Mouse (Mus musculus) MEL (cell line): ENCODE measurements around the gene Ston1. TPM values are rescaled to one million over a fixed set of nuclear protein-coding genes. Genes with fewer than 3 reads are reported as not detected.

Experiments
- DNase-seq: peaks from one replicate; pipeline ENCODE4 v3.0.0; 2011; ENCODE audit warnings: low read depth, low spot score
- H3K27ac ChIP-seq: 2 replicates; pipeline ENCODE4 v1.5.1; 2012; ENCODE audit warnings: low read depth, mild to moderate bottlenecking, control low read depth, low read length, moderate library complexity; ENCODE audit not compliant: control insufficient read depth
- H3K27me3 ChIP-seq, 2 experiments: fragments of 150-350 bp in 1 of 2; sonication (generic) in 1 of 2; 2 replicates each; pipeline ENCODE4 v1.6.1; 2012; ENCODE audit warnings: low read length in 2 of 2, mild to moderate bottlenecking in 2 of 2, improper control_type of control experiment in 1 of 2, moderate library complexity in 1 of 2; ENCODE audit not compliant: insufficient read depth in 2 of 2, control insufficient read depth in 1 of 2
- H3K36me3 ChIP-seq, 2 experiments: 2 replicates each; pipeline ENCODE4 v1.6.1; 2012 to 2014; ENCODE audit warnings: low read length in 2 of 2, improper control_type of control experiment in 1 of 2, inconsistent platforms in 1 of 2, mild to moderate bottlenecking in 1 of 2; ENCODE audit not compliant: insufficient read depth in 2 of 2, control insufficient read depth in 1 of 2
- H3K4me1 ChIP-seq, 2 experiments: fragments of 150-350 bp in 1 of 2; sonication (generic) in 1 of 2; 2 replicates each; pipeline ENCODE4 v1.6.1; 2012; ENCODE audit warnings: low read length in 2 of 2, improper control_type of control experiment in 1 of 2, mild to moderate bottlenecking in 1 of 2; ENCODE audit not compliant: insufficient read depth in 2 of 2, control insufficient read depth in 1 of 2
- H3K4me3 ChIP-seq, 2 experiments: fragments of 150-350 bp in 1 of 2; sonication (generic) in 1 of 2; 2 replicates each; pipeline ENCODE4 v1.5.1; 2012; ENCODE audit warnings: low read depth in 2 of 2, low read length in 2 of 2, mild to moderate bottlenecking in 2 of 2, moderate library complexity in 2 of 2, control low read depth in 1 of 2, improper control_type of control experiment in 1 of 2; ENCODE audit not compliant: control insufficient read depth in 1 of 2, insufficient read depth in 1 of 2
- H3K79me2 ChIP-seq: 2 replicates; pipeline ENCODE4 v1.6.1; 2012; ENCODE audit warnings: mild to moderate bottlenecking, low read length, moderate library complexity; ENCODE audit not compliant: control insufficient read depth, poor library complexity, insufficient read depth
- H3K9ac ChIP-seq: 2 replicates; pipeline ENCODE4 v1.6.1; 2012; ENCODE audit warnings: low read depth, mild to moderate bottlenecking, control low read depth, low read length, moderate library complexity; ENCODE audit not compliant: control insufficient read depth, poor library complexity, severe bottlenecking
- H3K9me3 ChIP-seq: fragments of 150-350 bp; sonication (generic); replicated peaks from 2 replicates; pipeline ENCODE4 v1.6.1; 2012; ENCODE audit warnings: mild to moderate bottlenecking, low read length, improper control_type of control experiment, moderate library complexity; ENCODE audit not compliant: insufficient read depth
- CTCF ChIP-seq, 3 experiments: IDR thresholded peaks in 2 of 3; conservative IDR thresholded peaks in 1 of 3; 2 replicates each; pipeline ENCODE4 v1.5.1; 2011 to 2012; ENCODE audit warnings: low read length in 3 of 3, low read depth in 2 of 3, mild to moderate bottlenecking in 2 of 3, improper control_type of control experiment in 1 of 3, inconsistent platforms in 1 of 3, mixed read lengths in 1 of 3, moderate library complexity in 1 of 3; ENCODE audit not compliant: control insufficient read depth in 1 of 3, insufficient read depth in 1 of 3, poor library complexity in 1 of 3, severe bottlenecking in 1 of 3
- ELF1 ChIP-seq: IDR thresholded peaks from 2 replicates; pipeline ENCODE4 v1.6.1; 2014; ENCODE audit warnings: low read depth, mild to moderate bottlenecking, inconsistent platforms, low read length, improper control_type of control experiment, moderate library complexity
- EP300 ChIP-seq, 2 experiments: IDR thresholded peaks; 2 replicates each; pipeline ENCODE4 v1.6.1; 2011; ENCODE audit warnings: improper control_type of control experiment in 2 of 2, low read length in 2 of 2, low read depth in 1 of 2, mild to moderate bottlenecking in 1 of 2
- ETS1 ChIP-seq: IDR thresholded peaks from 2 replicates; pipeline ENCODE4 v1.6.1; 2012; ENCODE audit warnings: low read depth, mild to moderate bottlenecking, inconsistent platforms, low read length, improper control_type of control experiment, moderate library complexity
- HCFC1 ChIP-seq: IDR thresholded peaks from 2 replicates; pipeline ENCODE4 v1.6.1; 2012; ENCODE audit warnings: low read depth, mild to moderate bottlenecking, inconsistent platforms, low read length, improper control_type of control experiment, moderate library complexity
- JUND ChIP-seq: IDR thresholded peaks from 2 replicates; pipeline ENCODE4 v1.6.1; 2011; ENCODE audit warnings: low read depth, mild to moderate bottlenecking, improper control_type of control experiment, low read length
- MAX ChIP-seq: IDR thresholded peaks from 2 replicates; pipeline ENCODE4 v1.6.1; 2011; ENCODE audit warnings: low read length, improper control_type of control experiment
- MAZ ChIP-seq: IDR thresholded peaks from 2 replicates; pipeline ENCODE4 v1.6.1; 2012; ENCODE audit warnings: low read depth, mild to moderate bottlenecking, inconsistent platforms, low read length, improper control_type of control experiment
- MEF2A ChIP-seq: IDR thresholded peaks from 2 replicates; pipeline ENCODE4 v1.6.1; 2014; ENCODE audit warnings: low read depth, mild to moderate bottlenecking, inconsistent platforms, low read length, improper control_type of control experiment; ENCODE audit not compliant: poor library complexity, insufficient replicate concordance, severe bottlenecking; ENCODE audit errors: extremely low read depth
- MXI1 ChIP-seq: IDR thresholded peaks from 2 replicates; pipeline ENCODE4 v1.6.1; 2011; ENCODE audit warnings: mild to moderate bottlenecking, low read depth, low read length, improper control_type of control experiment
- MYB ChIP-seq: IDR thresholded peaks from 2 replicates; pipeline ENCODE4 v1.6.1; 2011; ENCODE audit warnings: mild to moderate bottlenecking, low read depth, low read length, improper control_type of control experiment
- MYC ChIP-seq: IDR thresholded peaks from 2 replicates; pipeline ENCODE4 v1.6.1; 2011; ENCODE audit warnings: low read depth, mild to moderate bottlenecking, low read length, improper control_type of control experiment, moderate library complexity
- NELFE ChIP-seq: IDR thresholded peaks from 2 replicates; pipeline ENCODE4 v1.6.1; 2011; ENCODE audit warnings: low read depth, low read length, improper control_type of control experiment
- NRF1 ChIP-seq: IDR thresholded peaks from 2 replicates; pipeline ENCODE4 v1.6.1; 2014; ENCODE audit warnings: low read depth, mild to moderate bottlenecking, inconsistent platforms, low read length, improper control_type of control experiment, moderate library complexity; ENCODE audit not compliant: poor library complexity, insufficient read depth, severe bottlenecking
- POLR2A ChIP-seq, 2 experiments: IDR thresholded peaks; 2 replicates each; pipeline ENCODE4 v1.6.1; 2011 to 2012; ENCODE audit warnings: low read length in 2 of 2, mild to moderate bottlenecking in 2 of 2, control low read depth in 1 of 2, improper control_type of control experiment in 1 of 2, low read depth in 1 of 2, moderate library complexity in 1 of 2; ENCODE audit not compliant: control insufficient read depth in 1 of 2, insufficient read depth in 1 of 2, poor library complexity in 1 of 2
- RAD21 ChIP-seq: IDR thresholded peaks from 2 replicates; pipeline ENCODE4 v1.6.1; 2011; ENCODE audit warnings: mild to moderate bottlenecking, low read depth, low read length, improper control_type of control experiment
- SIN3A ChIP-seq: IDR thresholded peaks from 2 replicates; pipeline ENCODE4 v1.6.1; 2012; ENCODE audit warnings: low read length, improper control_type of control experiment, inconsistent platforms
- SMC3 ChIP-seq: IDR thresholded peaks from 2 replicates; pipeline ENCODE4 v1.6.1; 2011; ENCODE audit warnings: low read depth, low read length, improper control_type of control experiment
- USF1 ChIP-seq: IDR thresholded peaks from 2 replicates; pipeline ENCODE4 v1.6.1; 2014; ENCODE audit warnings: low read depth, mild to moderate bottlenecking, inconsistent platforms, low read length, improper control_type of control experiment, moderate library complexity
- USF2 ChIP-seq, 2 experiments: IDR thresholded peaks; 2 replicates each; pipeline ENCODE4 v1.6.1; 2011 to 2012; ENCODE audit warnings: improper control_type of control experiment in 2 of 2, low read length in 2 of 2, borderline replicate concordance in 1 of 2, inconsistent platforms in 1 of 2, low read depth in 1 of 2, mild to moderate bottlenecking in 1 of 2; ENCODE audit not compliant: insufficient read depth in 1 of 2
- ZC3H11A ChIP-seq: IDR thresholded peaks from 2 replicates; pipeline ENCODE4 v1.6.1; 2012; ENCODE audit warnings: low read depth, mild to moderate bottlenecking, inconsistent platforms, low read length, improper control_type of control experiment
- ZKSCAN1 ChIP-seq: IDR thresholded peaks from 2 replicates; pipeline ENCODE4 v1.6.1; 2012; ENCODE audit warnings: low read depth, mild to moderate bottlenecking, inconsistent platforms, low read length, improper control_type of control experiment, moderate library complexity
- ZMIZ1 ChIP-seq: IDR thresholded peaks from 2 replicates; pipeline ENCODE4 v1.6.1; 2012; ENCODE audit warnings: low read depth, mild to moderate bottlenecking, inconsistent platforms, low read length, improper control_type of control experiment, moderate library complexity
- ZNF384 ChIP-seq: IDR thresholded peaks from 2 replicates; pipeline ENCODE4 v1.6.1; 2012; ENCODE audit warnings: low read depth, mild to moderate bottlenecking, inconsistent platforms, low read length, improper control_type of control experiment
- polyA plus RNA-seq, 2 experiments: library from polyadenylated mRNA; stranded (reverse) in 1 of 2; unstranded in 1 of 2; fragments of >175 nt in 1 of 2; fragments of >200 nt in 1 of 2; gene quantifications; 2 replicates each; pipeline versions ENCODE4 v1.2.1 to v1.2.4; 2012; ENCODE audit warnings: low replicate concordance in 2 of 2, low read depth in 1 of 2; ENCODE audit not compliant: insufficient read length in 2 of 2, insufficient read depth in 1 of 2, missing spikeins in 1 of 2
- total RNA-seq: library from RNA; depleted of rRNA; stranded (reverse); fragments of 300-350 nt; gene quantifications from 2 replicates; pipeline ENCODE4 v1.2.3, GENCODE M21; 2012

Gene Ston1
- total and polyA plus RNA-seq, 3 experiments: 0.39 to 4.9 TPM; not detected in 1

DNA sequence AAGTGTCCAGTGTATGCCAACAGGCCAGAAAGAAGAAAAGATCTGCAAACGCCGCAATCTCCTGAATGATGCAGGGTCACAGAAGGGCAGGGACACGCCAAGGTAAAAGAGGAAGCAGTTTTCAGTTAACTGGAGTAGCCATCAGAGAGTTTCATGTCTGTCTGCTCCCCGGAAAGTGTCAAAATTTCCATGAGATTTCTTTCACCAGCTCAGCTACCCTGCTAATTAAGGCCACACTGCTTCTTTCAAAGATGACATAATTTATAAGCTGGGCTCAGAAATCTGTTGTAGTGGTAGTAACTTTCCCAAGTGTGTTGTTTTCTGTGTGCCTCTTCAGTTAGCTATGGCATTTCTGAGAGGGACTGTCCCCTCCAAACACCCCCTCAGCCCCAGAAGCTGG, 1.4 kb upstream of the Ston1 start:
- DNase-seq: peak; percentile 21
- Histone ChIP-seq H3K27me3 (no peaks in the 10 kb centered on the region), H3K9ac (no peak overlapping the region), H3K4me1 (peaks cover 0 to 7% of the 10 kb centered on the region in 2 experiments; a peak in 2 of 4 replicates), H3K36me3 (no peaks in the 10 kb centered on the region), H3K27ac (no peak overlapping the region), H3K79me2 (no peaks in the 10 kb centered on the region), H3K4me3 (no peak overlapping the region), H3K9me3 (no peaks in the 10 kb centered on the region)
- no peak for TF ChIP-seq USF2 (IDR thresholded peaks at IDR 0.05; ENCODE audit: borderline replicate concordance in 1 of 2, insufficient read depth in 1 of 2, low read depth in 1 of 2, low read length in 2 of 2)
- no peak for TF ChIP-seq POLR2A (IDR thresholded peaks at IDR 0.05; ENCODE audit: control insufficient read depth in 1 of 2, insufficient read depth in 1 of 2, low read depth in 1 of 2, low read length in 2 of 2, poor library complexity in 1 of 2)
- TF ChIP-seq CTCF (IDR thresholded peaks at IDR 0.05 in 2 of 3, conservative IDR thresholded peaks at IDR 0.05 in 1 of 3; ENCODE audit: control insufficient read depth in 1 of 3, insufficient read depth in 1 of 3, low read depth in 2 of 3, low read length in 3 of 3, poor library complexity in 1 of 3, severe bottlenecking in 1 of 3): no peak
- no peak for TF ChIP-seq MYC
- TF ChIP-seq USF1: no peak
- no peak for TF ChIP-seq SIN3A
- TF ChIP-seq MEF2A: no peak
- no peak for TF ChIP-seq NRF1
- TF ChIP-seq RAD21: no peak
- no peak for TF ChIP-seq HCFC1
- TF ChIP-seq JUND: no peak
- TF ChIP-seq MAZ: no peak
- no peak for TF ChIP-seq NELFE
- TF ChIP-seq EP300 (IDR thresholded peaks at IDR 0.05; ENCODE audit: low read depth in 1 of 2, low read length in 2 of 2): no peak
- no peak for TF ChIP-seq MAX
- no peak for TF ChIP-seq MYB
- no peak for TF ChIP-seq ZC3H11A
- no peak for TF ChIP-seq ZKSCAN1

DNA sequence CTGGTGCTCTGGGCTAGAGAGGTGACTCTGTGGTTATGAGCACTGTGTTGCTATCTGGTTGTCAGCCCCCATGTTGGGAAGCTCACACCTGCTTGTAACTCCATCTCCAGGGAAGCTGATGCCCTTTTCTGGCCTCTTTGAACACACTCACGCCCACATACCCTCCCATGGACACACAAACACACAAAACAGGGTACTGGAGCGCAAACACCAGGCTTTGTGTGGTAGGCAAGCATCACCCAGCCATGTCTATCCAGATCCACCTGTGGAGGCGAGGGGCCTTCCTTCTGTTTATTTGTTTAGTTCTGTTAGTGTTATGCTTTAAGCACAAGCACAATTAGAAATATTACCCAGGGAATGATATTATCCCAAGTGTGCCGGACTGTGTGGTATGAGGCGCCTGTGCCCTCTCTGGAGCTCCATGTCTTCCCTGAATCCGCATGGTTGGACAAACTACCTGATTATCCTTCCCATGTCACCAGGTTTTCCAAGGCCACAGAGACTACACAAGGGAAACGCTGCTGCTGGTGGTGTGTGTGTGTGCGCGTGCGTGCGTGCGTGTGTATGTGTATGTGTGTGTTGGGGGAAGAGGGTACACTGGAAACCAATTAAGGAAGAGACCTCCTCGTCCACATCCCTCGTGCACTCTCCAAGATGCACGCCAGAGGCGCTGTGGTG, 801 bp upstream of the Ston1 start:
- no peak overlapping the region for H3K9ac ChIP-seq
- H3K9me3 ChIP-seq: no peaks in the 10 kb centered on the region
- peak overlapping the region; percentile 54 to 97; a peak in 3 of 4 replicates for H3K4me3 ChIP-seq
- no peak overlapping the region for H3K27ac ChIP-seq
- no peaks in the 10 kb centered on the region for H3K36me3 ChIP-seq
- no peaks in the 10 kb centered on the region for H3K79me2 ChIP-seq
- no peaks in the 10 kb centered on the region for H3K27me3 ChIP-seq
- peak; percentile 78 for DNase-seq
- H3K4me1 ChIP-seq: peaks cover 0 to 7% of the 10 kb centered on the region in 2 experiments; a peak in 2 of 4 replicates
- TF ChIP-seq MYB (no peak), MYC (peak; percentile 50; the same call in 1 of the 2 replicates), MAX (peak; percentile 64), ZKSCAN1 (no peak), NRF1 (peak; percentile 57), SMC3 (no peak), ZMIZ1 (no peak), EP300 (IDR thresholded peaks at IDR 0.05; ENCODE audit: low read depth in 1 of 2, low read length in 2 of 2) (no peak), USF1 (0 out of 2 replicates have a peak, but pooled peaks have one; percentile 16), ETS1 (no peak), CTCF (IDR thresholded peaks at IDR 0.05 in 2 of 3, conservative IDR thresholded peaks at IDR 0.05 in 1 of 3; ENCODE audit: control insufficient read depth in 1 of 3, insufficient read depth in 1 of 3, low read depth in 2 of 3, low read length in 3 of 3, poor library complexity in 1 of 3, severe bottlenecking in 1 of 3) (peak; percentile 52 to 58 (median 58); a peak in 4 of 6 replicates), ELF1 (no peak), MXI1 (peak; percentile 29), ZNF384 (no peak), MAZ (no peak)
- TF ChIP-seq, all 39 proteins: peak for 6
